ENCODE assay signal across 34 mouse cellular contexts in the genomic region with DNA sequence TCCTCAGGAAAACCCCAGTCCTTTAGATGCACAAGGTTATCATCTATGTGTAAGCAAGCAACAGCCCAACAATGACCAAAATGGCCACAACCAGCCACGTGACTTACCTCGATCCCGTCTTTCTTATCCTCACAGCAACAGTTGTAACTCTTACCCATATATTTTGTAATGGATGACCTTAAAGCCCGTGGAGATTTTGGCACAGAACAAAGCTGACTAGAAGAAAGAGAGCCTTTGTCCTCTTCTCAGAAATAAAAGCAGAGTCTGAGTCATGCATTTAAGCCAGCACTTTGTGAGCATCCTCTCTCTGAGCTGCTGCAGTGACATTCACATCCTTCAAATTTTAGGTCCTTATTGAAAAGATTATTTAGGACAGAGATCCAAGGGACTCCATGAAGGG.
"Had no signal": no experiment of that assay in that cellular context is flagged by ENCODE, and none has a peak within 500 bp of the region (broad histone marks: within the 10 kb centered on the region; RNA-seq: fewer than 3 reads in every experiment).

No protein-coding gene starts in this region.

- H3K4me2 ChIP-seq: heart, embryonic 11.5 days; heart, embryonic 12.5 days; heart, embryonic 13.5 days; heart, embryonic 15.5 days; hindbrain, embryonic 12.5 days; hindbrain, embryonic 13.5 days; hindbrain, embryonic 14.5 days; hindbrain, embryonic 15.5 days; intestine, embryonic 15.5 days; kidney, embryonic 15.5 days had no signal

- H3K27me3 ChIP-seq: heart, embryonic 12.5 days; heart, embryonic 13.5 days; heart, embryonic 15.5 days; hindbrain, embryonic 12.5 days; hindbrain, embryonic 13.5 days; hindbrain, embryonic 15.5 days; intestine, embryonic 15.5 days; kidney, embryonic 15.5 days had no signal

- DNase-seq: heart, postnatal 10 days; heart, postnatal 14 days; heart, postnatal 36 days; heart, postnatal 4 days; kidney, adult 11 months; kidney, adult 18-20 months; kidney, adult 2 months; kidney, adult 8-10 months; kidney, adult 9 months; kidney, postnatal 10 days; kidney, postnatal 25 days; kidney, postnatal 36 days; kidney, postnatal 4 days; layer of hippocampus, adult 9-11 months; layer of hippocampus, postnatal 36 days had no signal

- H3K4me1 ChIP-seq: intestine, embryonic 15.5 days had no signal

- H3K9me3 ChIP-seq: heart, embryonic 10.5 days; heart, embryonic 12.5 days; heart, embryonic 13.5 days; heart, embryonic 15.5 days; hindbrain, embryonic 10.5 days; hindbrain, embryonic 12.5 days; hindbrain, embryonic 13.5 days; hindbrain, embryonic 15.5 days; intestine, embryonic 15.5 days; kidney, embryonic 15.5 days had no signal

- H3K4me3 ChIP-seq: heart, embryonic 10.5 days; heart, embryonic 12.5 days; heart, embryonic 13.5 days; heart, embryonic 15.5 days; hindbrain, embryonic 10.5 days; hindbrain, embryonic 12.5 days; hindbrain, embryonic 13.5 days; hindbrain, embryonic 15.5 days; intestine, embryonic 15.5 days; kidney, embryonic 15.5 days; layer of hippocampus, adult 2 months; left cerebral cortex, adult 2 months had no signal

- H3K9ac ChIP-seq: heart, embryonic 12.5 days; heart, embryonic 13.5 days; heart, embryonic 15.5 days; hindbrain, embryonic 12.5 days; hindbrain, embryonic 13.5 days; hindbrain, embryonic 14.5 days; hindbrain, embryonic 15.5 days; intestine, embryonic 15.5 days; kidney, embryonic 15.5 days had no signal

- ATAC-seq: hindbrain, embryonic 16.5 days; hindbrain, postnatal 0 days; inflammation-experienced regulatory T-cells, adult 6 months; intestine, embryonic 15.5 days; intestine, embryonic 16.5 days had no signal

- H3K36me3 ChIP-seq: heart, embryonic 10.5 days; heart, embryonic 12.5 days; heart, embryonic 13.5 days; heart, embryonic 15.5 days; hindbrain, embryonic 10.5 days; hindbrain, embryonic 12.5 days; hindbrain, embryonic 13.5 days; hindbrain, embryonic 15.5 days; intestine, embryonic 15.5 days; kidney, embryonic 15.5 days had no signal

- H3K27ac ChIP-seq: heart, embryonic 10.5 days; heart, embryonic 13.5 days; heart, embryonic 15.5 days; hindbrain, embryonic 10.5 days; hindbrain, embryonic 12.5 days; hindbrain, embryonic 13.5 days; hindbrain, embryonic 14.5 days; hindbrain, embryonic 15.5 days; hindbrain, postnatal 0 days; intestine, embryonic 15.5 days; kidney, embryonic 15.5 days; kidney, postnatal 0 days; layer of hippocampus, adult 2 months; left cerebral cortex, adult 2 months had no signal
